Mouse (Mus musculus): ENCODE data around the gene Gpatch2. TPM values are rescaled to one million over a fixed set of nuclear protein-coding genes. Genes with fewer than 3 reads are reported as not detected.

Gene Gpatch2
- polyA plus RNA-seq, 1 experiment from 2014 or later: 16.0 TPM

GRCm38 (mm10) chr1:187228414-187229146, 13.3 kb downstream of the Gpatch2 start:
- no peaks in the 10 kb centered on the region for H3K27me3 ChIP-seq
- peaks cover 33% of the 10 kb centered on the region for H3K36me3 ChIP-seq
- no peak overlapping the region for H3K27ac ChIP-seq
- no peak overlapping the region for H3K4me2 ChIP-seq
- H3K4me1 ChIP-seq: peaks cover 4% of the 10 kb centered on the region; the same call in 1 of the 2 replicates
- no peak overlapping the region for H3K9ac ChIP-seq
- H3K4me3 ChIP-seq: no peak overlapping the region
- H3K9me3 ChIP-seq: no peaks in the 10 kb centered on the region
- WGBS: 56% methylated on average over 13 of the region's 13 CpGs
- no peak for ATAC-seq (ENCODE audit: insufficient number of reproducible peaks, low FRiP score, low TSS enrichment, low read depth)

GRCm38 (mm10) chr1:187230255-187230654, 14.9 kb downstream of the Gpatch2 start:
- Histone ChIP-seq H3K27me3 (no peaks in the 10 kb centered on the region), H3K27ac (no peak overlapping the region), H3K36me3 (peaks cover 35% of the 10 kb centered on the region), H3K9ac (no peak overlapping the region), H3K9me3 (no peaks in the 10 kb centered on the region), H3K4me1 (peaks cover 4% of the 10 kb centered on the region; the same call in 1 of the 2 replicates), H3K4me3 (no peak overlapping the region), H3K4me2 (no peak overlapping the region)
- 92% methylated on average over 5 of the region's 5 CpGs for WGBS
- ATAC-seq (ENCODE audit: insufficient number of reproducible peaks, low FRiP score, low TSS enrichment, low read depth): no peak

GRCm38 (mm10) chr1:187232196-187232955, 17.1 kb downstream of the Gpatch2 start:
- Histone ChIP-seq H3K4me1 (no peaks in the 10 kb centered on the region; the same call in 1 of the 2 replicates), H3K9me3 (no peaks in the 10 kb centered on the region), H3K4me2 (no peak overlapping the region), H3K27ac (no peak overlapping the region), H3K27me3 (no peaks in the 10 kb centered on the region), H3K36me3 (peaks cover 22% of the 10 kb centered on the region), H3K9ac (no peak overlapping the region), H3K4me3 (no peak overlapping the region)
- ATAC-seq (ENCODE audit: insufficient number of reproducible peaks, low FRiP score, low TSS enrichment, low read depth): no peak
- WGBS: 80% methylated on average over 14 of the region's 14 CpGs

- Histone ChIP-seq H3K9ac (no peak overlapping the region), H3K4me2 (no peak overlapping the region)
These were observed 17.8 kb downstream of the Gpatch2 start for GRCm38 (mm10) chr1:187232996-187233615.

GRCm38 (mm10) chr1:187235161-187235560, 19.9 kb downstream of the Gpatch2 start:
- Histone ChIP-seq H3K36me3 (peaks cover 23% of the 10 kb centered on the region), H3K9me3 (no peaks in the 10 kb centered on the region), H3K4me1 (no peaks in the 10 kb centered on the region), H3K9ac (no peak overlapping the region), H3K27ac (no peak overlapping the region), H3K27me3 (no peaks in the 10 kb centered on the region), H3K4me3 (no peak overlapping the region), H3K4me2 (no peak overlapping the region)
- no peak for ATAC-seq (ENCODE audit: insufficient number of reproducible peaks, low FRiP score, low TSS enrichment, low read depth)
- WGBS: 91% methylated on average over 3 of the region's 3 CpGs

More at GRCm38 (mm10) chr1:187232996-187233615, 17.8 kb downstream of the Gpatch2 start:
- WGBS: 63% methylated on average over 7 of the region's 7 CpGs
- H3K9me3 ChIP-seq: no peaks in the 10 kb centered on the region
- H3K4me1 ChIP-seq: no peaks in the 10 kb centered on the region
- no peak overlapping the region for H3K4me3 ChIP-seq
- H3K27ac ChIP-seq: no peak overlapping the region
- no peaks in the 10 kb centered on the region for H3K27me3 ChIP-seq
- no peak for ATAC-seq (ENCODE audit: insufficient number of reproducible peaks, low FRiP score, low TSS enrichment, low read depth)
- peaks cover 26% of the 10 kb centered on the region for H3K36me3 ChIP-seq

GRCm38 (mm10) chr1:187236296-187236695, 21.0 kb downstream of the Gpatch2 start:
- Histone ChIP-seq H3K27ac (no peak overlapping the region), H3K36me3 (peaks cover 17% of the 10 kb centered on the region), H3K4me2 (no peak overlapping the region), H3K4me1 (no peaks in the 10 kb centered on the region), H3K9me3 (no peaks in the 10 kb centered on the region), H3K4me3 (no peak overlapping the region), H3K9ac (no peak overlapping the region), H3K27me3 (no peaks in the 10 kb centered on the region)
- no peak for ATAC-seq (ENCODE audit: insufficient number of reproducible peaks, low FRiP score, low TSS enrichment, low read depth)
- WGBS: 78% methylated on average over 6 of the region's 6 CpGs

- Histone ChIP-seq H3K4me2 (no peak overlapping the region), H3K4me1 (no peaks in the 10 kb centered on the region), H3K36me3 (peaks cover 11% of the 10 kb centered on the region), H3K9me3 (no peaks in the 10 kb centered on the region), H3K27me3 (no peaks in the 10 kb centered on the region), H3K27ac (no peak overlapping the region), H3K9ac (no peak overlapping the region), H3K4me3 (no peak overlapping the region)
- ATAC-seq (ENCODE audit: insufficient number of reproducible peaks, low FRiP score, low TSS enrichment, low read depth): no peak
- 94% methylated on average over 4 of the region's 4 CpGs for WGBS
These were observed 22.8 kb downstream of the Gpatch2 start for GRCm38 (mm10) chr1:187238061-187238460.

- no peak overlapping the region for H3K4me3 ChIP-seq
- H3K9ac ChIP-seq: no peak overlapping the region
- 92% methylated on average over 3 of the region's 3 CpGs for WGBS
- ATAC-seq (ENCODE audit: insufficient number of reproducible peaks, low FRiP score, low TSS enrichment, low read depth): no peak
- H3K36me3 ChIP-seq: peaks cover 5% of the 10 kb centered on the region; the same call in 1 of the 2 replicates
- H3K4me1 ChIP-seq: no peaks in the 10 kb centered on the region
- no peaks in the 10 kb centered on the region for H3K9me3 ChIP-seq
- H3K27me3 ChIP-seq: no peaks in the 10 kb centered on the region
- H3K27ac ChIP-seq: no peak overlapping the region
- no peak overlapping the region for H3K4me2 ChIP-seq
These were observed 25.0 kb downstream of the Gpatch2 start for GRCm38 (mm10) chr1:187240304-187240703.

- H3K4me2 ChIP-seq: no peak overlapping the region
- 96% methylated on average over 5 of the region's 5 CpGs for WGBS
- no peak overlapping the region for H3K27ac ChIP-seq
- no peaks in the 10 kb centered on the region for H3K9me3 ChIP-seq
- H3K4me3 ChIP-seq: no peak overlapping the region
- no peak for ATAC-seq (ENCODE audit: insufficient number of reproducible peaks, low FRiP score, low TSS enrichment, low read depth)
- H3K9ac ChIP-seq: no peak overlapping the region
- peaks cover 5% of the 10 kb centered on the region; the same call in 1 of the 2 replicates for H3K36me3 ChIP-seq
- H3K4me1 ChIP-seq: no peaks in the 10 kb centered on the region
- no peaks in the 10 kb centered on the region for H3K27me3 ChIP-seq
These were observed 26.0 kb downstream of the Gpatch2 start for GRCm38 (mm10) chr1:187241329-187241728.

GRCm38 (mm10) chr1:187244734-187245133, 29.4 kb downstream of the Gpatch2 start:
- Histone ChIP-seq H3K4me3 (no peak overlapping the region), H3K9me3 (no peaks in the 10 kb centered on the region), H3K4me2 (no peak overlapping the region), H3K27me3 (no peaks in the 10 kb centered on the region), H3K36me3 (no peaks in the 10 kb centered on the region), H3K4me1 (no peaks in the 10 kb centered on the region), H3K27ac (no peak overlapping the region), H3K9ac (no peak overlapping the region)
- 75% methylated on average over 5 of the region's 5 CpGs for WGBS
- no peak for ATAC-seq (ENCODE audit: insufficient number of reproducible peaks, low FRiP score, low TSS enrichment, low read depth)

GRCm38 (mm10) chr1:187250741-187251262, 35.5 kb downstream of the Gpatch2 start:
- Histone ChIP-seq H3K9me3 (no peaks in the 10 kb centered on the region), H3K9ac (no peak overlapping the region), H3K27ac (no peak overlapping the region), H3K36me3 (0 out of 2 replicates have a peak, but pooled peaks cover 4% of the 10 kb centered on the region), H3K27me3 (no peaks in the 10 kb centered on the region), H3K4me2 (no peak overlapping the region), H3K4me3 (no peak overlapping the region), H3K4me1 (no peaks in the 10 kb centered on the region)
- WGBS: 91% methylated on average over 1 of the region's 1 CpGs
- ATAC-seq (ENCODE audit: insufficient number of reproducible peaks, low FRiP score, low TSS enrichment, low read depth): peak; percentile 48; the same call in 1 of the 2 replicates

Data from limb, embryonic 15.5 days (tissue).